In the genomic region with DNA sequence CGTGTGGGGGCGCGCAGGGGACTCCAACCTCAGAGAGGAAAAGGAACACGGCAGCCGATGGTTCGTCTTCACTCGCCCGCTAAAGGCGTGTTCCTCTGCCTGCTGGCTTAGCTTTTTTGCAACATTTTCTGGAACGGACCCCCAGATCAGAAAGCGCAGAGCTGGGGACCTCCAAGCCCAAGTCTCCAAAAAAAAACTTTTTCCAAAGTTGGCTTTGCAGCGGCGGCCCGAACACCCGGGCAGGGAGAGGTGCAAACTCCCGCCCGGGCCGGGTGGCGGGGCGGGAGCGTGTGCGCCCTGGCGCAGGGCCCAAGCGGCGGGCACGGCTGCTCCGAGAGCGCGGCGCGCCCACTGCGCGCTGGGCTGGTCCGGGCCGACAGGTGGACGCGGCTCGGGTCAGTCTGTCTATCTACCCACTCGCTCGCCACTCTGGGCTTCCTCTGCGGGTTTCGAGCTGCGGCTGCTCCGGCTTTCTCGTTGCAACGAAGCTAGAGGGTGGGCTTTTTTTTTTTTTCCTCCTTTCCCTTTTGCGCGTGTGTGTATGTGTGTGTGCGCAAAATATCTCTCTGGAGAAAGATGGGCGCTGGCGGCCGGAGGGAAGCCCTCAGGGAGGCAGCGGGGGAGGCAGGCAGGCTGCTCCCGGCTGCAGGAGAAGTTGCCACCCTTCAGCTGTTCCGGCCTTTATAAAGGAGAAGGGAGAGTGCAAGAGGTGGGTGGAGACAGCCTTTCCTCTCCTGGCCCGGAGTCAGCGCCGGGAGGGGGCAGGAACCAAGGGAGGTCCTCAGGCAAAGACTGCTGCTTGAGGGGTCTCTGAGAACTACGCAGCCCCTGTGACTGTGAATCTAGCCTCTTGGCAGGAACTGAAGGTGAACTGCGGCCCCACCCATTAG, we compare ENCODE assay signal across 9 mouse cellular contexts. TPM values are rescaled to one million over a fixed set of nuclear protein-coding genes. Genes with fewer than 3 reads are reported as not detected.
DNase-seq lines count a peak whose midpoint lies in the region; ATAC-seq and TF ChIP-seq lines count a peak whose summit lies in the region.
"Had no signal": no experiment of that assay in that cellular context is flagged by ENCODE, and none has a peak within 500 bp of the region (broad histone marks: within the 10 kb centered on the region; RNA-seq: fewer than 3 reads in every experiment).

TSS of gene Pdgfb (minus strand) at position 657 of the 890 bp plus-strand sequence.

- H3K4me1 ChIP-seq in embryonic facial prominence, embryonic 14.5 days (ENCODE audit: control insufficient read depth, insufficient read depth, low read length): no peaks in the 10 kb centered on the region; the same call in 1 of the 2 replicates
- peaks cover 55% of the 10 kb centered on the region for H3K4me1 ChIP-seq in heart, embryonic 10.5 days
- H3K4me1 ChIP-seq in kidney, embryonic 14.5 days (ENCODE audit: control insufficient read depth, insufficient read depth, low read length): peaks cover 29% of the 10 kb centered on the region; the same call in 1 of the 2 replicates
- no peaks in the 10 kb centered on the region; the same call in 1 of the 2 replicates for H3K4me1 ChIP-seq in liver, adult 2 months (ENCODE audit: control insufficient read depth, insufficient read depth, low read length)

- H3K36me3 ChIP-seq in embryonic facial prominence, embryonic 14.5 days (ENCODE audit: control insufficient read depth, insufficient read depth, low read length): no peaks in the 10 kb centered on the region
- H3K36me3 ChIP-seq in heart, embryonic 10.5 days: no peaks in the 10 kb centered on the region
- H3K36me3 ChIP-seq in kidney, embryonic 14.5 days (ENCODE audit: control insufficient read depth, insufficient read depth, low read length): no peaks in the 10 kb centered on the region
- no peaks in the 10 kb centered on the region for H3K36me3 ChIP-seq in liver, adult 2 months (ENCODE audit: control insufficient read depth, insufficient read depth, low read length)
- H3K36me3 ChIP-seq: G1E had no signal

- H3K9ac ChIP-seq in embryonic facial prominence, embryonic 14.5 days (ENCODE audit: low read depth, low read length): peak within 1 kb of the TSS; percentile 68
- H3K9ac ChIP-seq in kidney, embryonic 14.5 days (ENCODE audit: low read depth, low read length): peak within 1 kb of the TSS; percentile 82
- H3K9ac ChIP-seq in liver, adult 2 months (ENCODE audit: low read depth, low read length): peak within 1 kb of the TSS; percentile 76

- H3K9me3 ChIP-seq in embryonic facial prominence, embryonic 14.5 days (ENCODE audit: control insufficient read depth, low read length): no peaks in the 10 kb centered on the region
- H3K9me3 ChIP-seq in heart, embryonic 10.5 days: no peaks in the 10 kb centered on the region
- no peaks in the 10 kb centered on the region for H3K9me3 ChIP-seq in kidney, embryonic 14.5 days (ENCODE audit: control insufficient read depth, low read length)

- peak within 1 kb of the TSS; percentile 59 for H3K4me3 ChIP-seq in embryonic facial prominence, embryonic 14.5 days (ENCODE audit: low read depth, low read length)
- peak within 1 kb of the TSS; percentile 79 for H3K4me3 ChIP-seq in heart, embryonic 10.5 days
- peak within 1 kb of the TSS; percentile 67 for H3K4me3 ChIP-seq in kidney, embryonic 14.5 days (ENCODE audit: low read length)
- H3K4me3 ChIP-seq in liver, adult 2 months (ENCODE audit: insufficient read depth, low read depth, low read length): peak within 1 kb of the TSS; percentile 59

- 0 out of 2 replicates have a peak, but pooled peaks have one; percentile 43 for TF ChIP-seq POLR2A in liver, adult 2 months (IDR thresholded peaks at IDR 0.05; ENCODE audit: extremely low read depth, insufficient read depth, low read length)

- ATAC-seq in embryonic facial prominence, embryonic 14.5 days (ENCODE audit: low read depth): no peak
- no peak for ATAC-seq in kidney, embryonic 14.5 days (ENCODE audit: low FRiP score, low TSS enrichment)
- peak; percentile 47; the same call in 1 of the 2 replicates for ATAC-seq in monocyte, adult 5-6 weeks (replicated peaks; ENCODE audit: insufficient number of reproducible peaks, low FRiP score, low TSS enrichment, poor library complexity, severe bottlenecking)

- H3K4me2 ChIP-seq in embryonic facial prominence, embryonic 14.5 days (ENCODE audit: low read depth, low read length): peak within 1 kb of the TSS; percentile 99
- H3K4me2 ChIP-seq in kidney, embryonic 14.5 days (replicated peaks; ENCODE audit: low read depth, low read length): peak within 1 kb of the TSS; percentile 99

- H3K27me3 ChIP-seq in embryonic facial prominence, embryonic 14.5 days (replicated peaks; ENCODE audit: control insufficient read depth, insufficient read depth, low read length): peaks cover 61% of the 10 kb centered on the region
- peaks cover 80% of the 10 kb centered on the region for H3K27me3 ChIP-seq in heart, embryonic 10.5 days (ENCODE audit: insufficient read depth, poor library complexity, severe bottlenecking)
- H3K27me3 ChIP-seq in kidney, embryonic 14.5 days (ENCODE audit: control insufficient read depth, insufficient read depth, low read length): peaks cover 56% of the 10 kb centered on the region
- peaks cover 15% of the 10 kb centered on the region for H3K27me3 ChIP-seq in liver, adult 2 months (ENCODE audit: control insufficient read depth, insufficient read depth, low read length)

- H3K27ac ChIP-seq in embryonic facial prominence, embryonic 14.5 days (replicated peaks; ENCODE audit: low read depth, low read length): peak within 1 kb of the TSS; percentile 5; the same call in 1 of the 2 replicates
- H3K27ac ChIP-seq in heart, embryonic 10.5 days: peak within 1 kb of the TSS; percentile 88
- peak within 1 kb of the TSS; percentile 43; the same call in 1 of the 2 replicates for H3K27ac ChIP-seq in kidney, embryonic 14.5 days (ENCODE audit: low read depth, low read length)
- peak within 1 kb of the TSS; percentile 23; the same call in 1 of the 2 replicates for H3K27ac ChIP-seq in liver, adult 2 months (replicated peaks; ENCODE audit: insufficient read depth, low read depth, low read length)

- 0 out of 2 replicates have a peak, but pooled peaks cover 3% of the 10 kb centered on the region for H3K79me2 ChIP-seq in liver, adult 2 months (ENCODE audit: control insufficient read depth, insufficient read depth, low read length)

- peak; percentile 58 for DNase-seq in ovary, adult 18-20 months (ENCODE audit: low spot score)
- no peak for DNase-seq in ovary, postnatal 10 days (ENCODE audit: low spot score)
- DNase-seq in embryonic facial prominence, embryonic 14.5 days (ENCODE audit: low spot score): peak; percentile 66
- DNase-seq in heart, embryonic 10.5 days (ENCODE audit: low spot score): no peak
- DNase-seq in liver, adult 2 months (ENCODE audit: extremely low read depth, low read depth, low spot score): no peak
- peak; percentile 25 to 52 for DNase-seq in thymus, postnatal 36 days

- no peak for TF ChIP-seq CTCF in liver, adult 2 months (IDR thresholded peaks at IDR 0.05; ENCODE audit: low read depth, low read length)

- WGBS in embryonic facial prominence, embryonic 14.5 days: under 1% methylated on average over 47 of the region's 60 CpGs
- WGBS in heart, embryonic 10.5 days: under 1% methylated on average over 60 of the region's 60 CpGs
- under 1% methylated on average over 58 of the region's 60 CpGs for WGBS in kidney, embryonic 14.5 days
- WGBS in liver, adult 2 months: 3% methylated on average over 60 of the region's 60 CpGs

RNA-seq across cellular contexts. Expression of gene Pdgfb, which starts in this region (rescaled TPM):
- 6.1 and 6.7 TPM in 2 replicates for polyA plus RNA-seq in embryonic facial prominence, embryonic 14.5 days (2014; fragmentation: Nextera tagmentation; extraction: Ambion mirVana)
- 0.95 and 1.9 TPM in 2 replicates for polyA plus RNA-seq in heart, embryonic 10.5 days (2016; fragmentation: Nextera tagmentation; extraction: Ambion mirVana)
- 5.0 and 5.8 TPM in 2 replicates for polyA plus RNA-seq in kidney, embryonic 14.5 days (2014; fragmentation: Nextera tagmentation; extraction: Ambion mirVana)
- 0.65 and 1.6 TPM in 2 replicates for total RNA-seq in liver, adult 2 months (2014; rRNA removed)
- 1.0 and 1.2 TPM in 2 replicates for polyA plus RNA-seq in liver, adult 2 months (2012; rRNA removed)
- 14.3 to 55.2 TPM (median 25.5 TPM) in 3 replicates for total RNA-seq in monocyte, adult 5-6 weeks (2017)
- polyA plus RNA-seq: G1E had no signal

Comparison
In these comparisons a context has a peak if more than half of its experiments do, and no peak if none do; other contexts are left out.
1. DNase-seq: peak in ovary, adult 18-20 months (single experiment), embryonic facial prominence, embryonic 14.5 days (single experiment) and thymus, postnatal 36 days (2 of 2); none in ovary, postnatal 10 days (single experiment), heart, embryonic 10.5 days (single experiment) and liver, adult 2 months (single experiment).
2. H3K27ac ChIP-seq: peak in every context shown above with its lines; median percentile 88 in heart, embryonic 10.5 days; 43 in kidney, embryonic 14.5 days; 23 in liver, adult 2 months; 5 in embryonic facial prominence, embryonic 14.5 days.
3. Peak in every context shown above with its lines, with median percentiles within 50 percentile points of each other: H3K4me3 ChIP-seq and H3K9ac ChIP-seq.